Mouse (Mus musculus) brain, embryonic 18.5 days (tissue): Measurements from ENCODE around the gene Npm3.

Experiments
- DNase-seq: peaks from one replicate; pipeline ENCODE4 v3.0.0-alpha.2; 2012; ENCODE audit warnings: low read depth, low spot score

The Npm3 gene

GRCm38 (mm10) chr19:45749243-45750043, at the start of gene Npm3:
Gene Npm3, minus strand, starts transcription at chr19:45749591.
- DNase-seq: peak; percentile 60

DNA sequence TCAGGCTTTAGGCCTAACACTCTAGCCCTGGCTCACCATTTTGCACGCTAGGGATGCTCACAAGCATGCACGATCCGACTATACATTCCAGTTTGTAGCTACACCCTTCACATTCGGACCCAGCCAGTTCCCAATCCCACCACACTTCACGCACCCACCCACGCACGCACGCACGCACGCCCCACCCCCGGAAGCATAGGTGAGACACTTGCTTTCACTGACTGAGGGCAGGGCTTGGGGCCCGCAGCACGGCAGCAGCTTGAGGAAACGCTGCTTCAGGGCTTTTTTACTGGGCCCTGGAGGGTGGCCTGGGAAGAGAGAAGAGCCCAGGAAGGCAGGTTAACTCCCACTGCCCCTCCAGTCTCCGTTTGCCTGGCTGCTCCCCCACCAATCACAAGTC, 47.5 kb upstream of the Npm3 start:
- no peak for DNase-seq

- no peak for DNase-seq
Observed at GRCm38 (mm10) chr19:45796061-45796556, 46.7 kb upstream of the Npm3 start.

GRCm38 (mm10) chr19:45795406-45795944, 46.1 kb upstream of the Npm3 start:
- no peak for DNase-seq

DNA sequence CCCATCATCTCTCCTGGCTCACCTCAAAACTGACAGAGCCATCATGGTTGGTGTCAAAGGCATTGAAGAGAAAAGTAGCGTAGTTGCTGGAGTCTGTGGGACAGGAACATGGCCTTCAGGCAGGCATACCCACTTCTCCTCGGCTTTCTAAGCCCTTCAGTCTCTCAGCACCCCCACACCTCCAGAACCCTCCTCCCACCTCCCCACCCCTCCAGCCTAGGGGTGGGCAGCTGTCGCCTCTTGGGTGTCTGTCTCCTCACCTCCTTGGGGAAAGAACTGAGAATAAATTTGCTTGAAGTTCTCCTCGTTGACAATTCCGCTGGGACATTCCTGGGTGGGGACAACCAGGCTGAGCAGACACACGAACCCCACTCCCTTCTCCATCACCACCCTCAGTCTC, 45.3 kb upstream of the Npm3 start:
- no peak for DNase-seq

DNA sequence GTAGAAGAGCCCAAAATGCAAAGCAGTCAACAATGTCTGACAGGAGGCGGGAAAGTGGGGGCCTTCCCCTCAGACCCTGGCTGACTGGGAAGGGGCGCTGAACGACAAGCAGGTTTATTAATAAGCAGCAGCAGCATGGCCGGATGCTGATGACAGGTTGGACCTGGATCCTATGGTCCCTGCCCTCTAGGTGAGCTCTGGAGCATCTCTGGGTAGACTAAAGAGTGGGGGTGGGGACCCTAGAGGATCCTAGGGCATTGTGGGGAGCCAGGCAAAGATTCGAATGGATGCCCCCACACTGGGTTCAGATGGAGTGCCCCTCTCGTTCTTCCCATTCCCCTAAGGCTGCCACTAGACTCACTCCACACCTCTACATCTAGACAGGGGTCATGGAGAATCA, 43.0 kb upstream of the Npm3 start:
- no peak for DNase-seq

- DNase-seq: no peak
Observed at GRCm38 (mm10) chr19:45789888-45790874, 40.8 kb upstream of the Npm3 start.

- no peak for DNase-seq
Observed at GRCm38 (mm10) chr19:45789365-45789764, 40.0 kb upstream of the Npm3 start.

GRCm38 (mm10) chr19:45788337-45788736, 38.9 kb upstream of the Npm3 start:
- no peak for DNase-seq

GRCm38 (mm10) chr19:45787450-45787849, 38.1 kb upstream of the Npm3 start:
- DNase-seq: no peak

- no peak for DNase-seq
Observed at GRCm38 (mm10) chr19:45785470-45785869, 36.1 kb upstream of the Npm3 start.

DNA sequence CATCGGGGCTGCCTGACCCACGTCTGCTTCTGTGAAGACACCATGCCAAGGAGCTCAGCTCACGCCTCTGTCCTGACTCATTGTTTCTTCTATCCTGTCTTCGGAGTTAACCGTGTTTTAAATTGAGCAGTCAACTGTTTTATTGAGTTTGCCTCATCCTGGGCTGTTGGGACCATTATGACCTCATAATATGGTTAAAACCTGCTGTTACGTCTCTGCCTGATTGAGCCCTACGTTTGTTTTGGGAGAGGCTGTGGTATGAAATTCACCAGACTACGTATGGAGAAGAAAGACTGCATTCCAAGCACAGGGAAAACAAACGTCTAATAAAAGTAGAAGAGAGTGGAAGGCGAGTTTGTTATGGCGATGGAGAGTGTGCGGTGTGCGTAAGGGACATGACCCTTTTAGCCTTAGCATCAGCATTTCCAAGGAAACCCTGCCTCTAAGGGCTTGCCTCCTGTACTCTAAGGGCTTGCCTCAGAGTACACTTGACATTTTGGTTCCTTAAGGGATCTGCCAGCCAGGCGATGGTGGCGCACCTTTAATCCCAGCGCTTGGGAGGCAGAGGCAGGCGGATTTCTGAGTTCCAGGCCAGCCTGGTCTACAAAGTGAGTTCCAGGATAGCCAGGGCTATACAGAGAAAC, 34.7 kb upstream of the Npm3 start:
- no peak for DNase-seq

DNA sequence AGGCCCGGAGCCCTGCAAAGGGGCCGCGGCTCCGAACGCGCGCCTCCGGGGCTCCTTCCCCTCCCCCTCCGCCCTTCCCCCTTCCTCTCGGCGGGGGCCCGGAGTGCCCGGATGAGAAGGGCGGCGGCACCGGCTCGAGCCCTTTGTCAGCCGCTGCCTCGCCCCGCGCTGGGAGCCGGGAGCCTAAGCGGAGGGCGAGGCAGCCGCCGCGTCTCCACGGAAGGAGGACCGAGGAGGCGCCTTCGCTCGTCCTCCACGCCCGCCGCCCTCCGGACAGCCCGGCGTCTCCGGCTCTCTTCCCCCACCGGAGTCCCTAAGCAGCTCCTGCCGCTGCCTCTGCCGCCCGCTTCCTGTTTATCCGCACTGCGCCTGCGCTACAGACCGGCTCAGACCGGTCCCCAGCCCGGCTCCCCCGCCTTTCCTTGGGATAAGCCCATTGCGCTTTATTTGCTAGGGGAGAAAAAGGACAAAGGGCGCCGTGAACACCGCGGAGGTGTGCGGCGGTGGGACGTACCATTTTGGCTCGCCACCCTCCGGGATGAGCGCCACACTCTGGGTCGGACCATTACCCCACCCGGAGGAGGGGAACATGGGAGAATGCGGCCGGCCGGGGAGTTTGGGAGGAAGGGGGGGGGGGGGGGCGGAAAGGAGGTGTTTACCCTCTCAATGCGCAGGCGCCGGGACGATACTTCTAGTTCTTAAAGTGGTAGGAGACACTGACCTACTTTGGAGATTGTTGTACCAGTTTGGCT, 34.0 kb upstream of the Npm3 start, which contains the start of gene Mgea5:
TSS of gene Mgea5 (minus strand) at position 657 of the 752 bp plus-strand sequence.
- peak; percentile 99 for DNase-seq

- peak; percentile 12 for DNase-seq
Observed at GRCm38 (mm10) chr19:45782315-45783001, 33.1 kb upstream of the Npm3 start.

DNA sequence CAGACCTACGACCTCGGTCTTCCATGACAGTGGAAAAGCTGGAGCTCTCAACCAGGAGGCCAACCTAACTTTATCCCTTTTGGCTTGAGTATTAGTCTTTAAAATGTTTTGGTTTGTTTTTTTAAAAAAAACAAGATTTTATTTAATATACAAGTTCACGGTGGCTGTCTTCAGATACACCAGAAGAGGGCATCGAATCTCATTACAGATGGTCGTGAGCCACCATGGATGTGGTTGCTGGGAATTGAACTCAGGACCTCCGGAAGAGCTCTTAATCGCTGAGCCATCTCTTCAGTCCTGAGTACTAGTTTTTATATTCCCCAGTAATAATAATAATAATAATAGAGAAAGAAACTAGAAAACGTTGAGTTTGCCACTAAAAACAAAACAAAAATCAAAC, 32.3 kb upstream of the Npm3 start:
- DNase-seq: no peak

GRCm38 (mm10) chr19:45780350-45780915, 31.0 kb upstream of the Npm3 start:
- DNase-seq: no peak

- no peak for DNase-seq
Observed at GRCm38 (mm10) chr19:45775486-45775885, 26.1 kb upstream of the Npm3 start.

GRCm38 (mm10) chr19:45771501-45771900, 22.1 kb upstream of the Npm3 start:
- DNase-seq: no peak

- DNase-seq: no peak
Observed at GRCm38 (mm10) chr19:45760810-45761209, 11.4 kb upstream of the Npm3 start.

- no peak for DNase-seq
Observed at GRCm38 (mm10) chr19:45758671-45759070, 9.3 kb upstream of the Npm3 start.
